Mouse (Mus musculus): Measurements from ENCODE around the gene Nod2.

DNA sequence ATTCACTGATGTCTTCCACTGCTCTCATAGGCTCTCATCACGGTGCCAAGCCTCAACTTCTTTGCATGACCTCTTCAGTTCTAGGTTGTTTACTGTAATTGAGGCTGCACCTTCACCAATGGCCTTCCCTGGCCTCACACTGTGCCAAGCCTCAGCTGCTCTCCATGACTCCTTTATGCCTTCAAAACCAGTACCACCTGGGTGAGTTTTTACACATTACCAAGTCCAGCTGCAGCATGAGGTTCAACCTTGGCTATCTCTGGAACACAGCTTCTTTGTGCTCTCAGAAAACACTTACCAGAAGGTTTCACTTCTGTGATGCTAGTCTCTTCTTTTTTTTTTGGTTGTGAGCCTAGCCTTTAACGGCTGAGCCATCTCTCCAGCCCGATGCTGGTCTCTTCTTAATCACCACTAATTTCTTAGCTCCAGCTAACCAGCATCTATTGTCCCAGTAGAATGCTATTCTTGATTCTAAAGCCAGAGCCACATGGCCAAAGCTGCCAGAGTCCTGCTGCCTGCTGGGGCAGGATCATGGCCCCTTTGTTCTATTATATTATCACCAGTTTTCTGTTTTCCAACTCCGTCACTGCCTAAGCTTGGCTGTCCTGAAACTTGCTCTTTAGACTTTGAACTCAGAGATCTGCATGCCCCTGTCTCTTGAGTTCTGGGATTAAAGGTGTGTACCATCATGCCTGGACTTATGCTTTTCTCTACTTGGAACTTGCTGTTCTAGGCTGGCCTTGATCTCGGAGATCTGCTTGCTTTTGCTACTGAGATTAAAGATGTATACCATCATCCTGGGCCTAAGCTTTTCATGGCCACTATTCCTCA lies 4.2 kb upstream of the Nod2 start:
- no peak for TF ChIP-seq POLR2A (IDR thresholded peaks at IDR 0.05; ENCODE audit: low read depth, low read length)
- TF ChIP-seq CTCF (conservative IDR thresholded peaks at IDR 0.05; ENCODE audit: insufficient read depth, insufficient read length, low read depth, low read length) = no peak

Measured in kidney, adult 2 months (tissue).